Mouse (Mus musculus) cerebellum, adult 2 months (tissue): ENCODE measurements around the gene Ap3s2. TPM values are rescaled to one million over a fixed set of nuclear protein-coding genes. Genes with fewer than 3 reads are reported as not detected.

ENCODE experiments used
- DNase-seq, 2 experiments: peaks; one replicate each; pipeline ENCODE4 v3.0.0; 2021
- H3K27ac ChIP-seq: fragments of 200-500 bp; 2 replicates; pipeline ENCODE4 v1.5.1; 2012; ENCODE audit warnings: low read length, control low read depth, inconsistent platforms; ENCODE audit not compliant: insufficient read depth
- H3K27me3 ChIP-seq: fragments of 200-500 bp; 2 replicates; pipeline ENCODE4 v1.6.1; 2012; ENCODE audit warnings: inconsistent platforms, mild to moderate bottlenecking, low read length, moderate library complexity; ENCODE audit not compliant: control insufficient read depth, insufficient read depth
- H3K4me1 ChIP-seq: fragments of 200-500 bp; 2 replicates; pipeline ENCODE4 v1.6.1; 2011; ENCODE audit warnings: low read length; ENCODE audit not compliant: control insufficient read depth, insufficient read depth
- H3K4me3 ChIP-seq: fragments of 200-500 bp; replicated peaks from 2 replicates; pipeline ENCODE3; 2011; ENCODE audit warnings: mild to moderate bottlenecking, low read depth, low read length, control low read depth; ENCODE audit not compliant: insufficient read depth
- CTCF ChIP-seq: fragments of 200-500 bp; IDR thresholded peaks from 2 replicates; pipeline ENCODE4 v1.5.1; 2011; ENCODE audit warnings: low read depth, mild to moderate bottlenecking, control low read depth, low read length, moderate library complexity, borderline replicate concordance; ENCODE audit not compliant: insufficient read depth
- POLR2A ChIP-seq: fragments of 200-500 bp; IDR thresholded peaks from 2 replicates; pipeline ENCODE4 v1.6.1; 2011; ENCODE audit warnings: low read length, control low read depth, borderline replicate concordance; ENCODE audit not compliant: insufficient read depth
- WGBS: fragments of 180-500 bp; shearing (Covaris S2); methylation state at CpG from one replicate; pipeline ENCODE4 v1.1.7; 2018; 5-methylcytosine and 5-hydroxymethylcytosine counted together
- polyA plus RNA-seq: library from polyadenylated mRNA; depleted of rRNA; stranded (reverse); fragments of >200 nt; gene quantifications from 2 replicates; pipeline ENCODE4 v1.2.3, GENCODE M21; 2012; rRNA removed

The Ap3s2 gene
- polyA plus RNA-seq: 45.7 and 46.6 TPM in 2 replicates

- H3K4me3 ChIP-seq: peak within 1 kb of the TSS; percentile 92
- peak within 1 kb of the TSS; percentile 74 for H3K27ac ChIP-seq
- TF ChIP-seq POLR2A (peak; percentile 90), CTCF (no peak)
- H3K4me1 ChIP-seq: no peaks in the 10 kb centered on the region
- under 1% methylated on average over 34 of the region's 34 CpGs for WGBS
- H3K27me3 ChIP-seq: no peaks in the 10 kb centered on the region
- DNase-seq: peak; percentile 91 to 95
These were observed at the start of gene Ap3s2 for GRCm38 (mm10) chr7:79920344-79920983. TSS of gene Ap3s2 (minus strand) at chr7:79920649.

GRCm38 (mm10) chr7:79968326-79968725, 47.9 kb upstream of the Ap3s2 start:
- 85% methylated on average over 6 of the region's 6 CpGs for WGBS
- DNase-seq: no peak

GRCm38 (mm10) chr7:79961600-79961999, 41.2 kb upstream of the Ap3s2 start:
- no peaks in the 10 kb centered on the region for H3K27me3 ChIP-seq
- H3K4me3 ChIP-seq: no peak overlapping the region
- whole genome bisulfite sequencing: 76% methylated on average over 1 of the region's 1 CpGs
- no peak for DNase-seq
- TF ChIP-seq CTCF (no peak), POLR2A (no peak)
- no peaks in the 10 kb centered on the region for H3K4me1 ChIP-seq
- H3K27ac ChIP-seq: no peak overlapping the region

More at GRCm38 (mm10) chr7:79968326-79968725, 47.9 kb upstream of the Ap3s2 start:
- Histone ChIP-seq H3K27me3 (no peaks in the 10 kb centered on the region), H3K4me3 (no peak overlapping the region), H3K4me1 (no peaks in the 10 kb centered on the region), H3K27ac (no peak overlapping the region)
- TF ChIP-seq POLR2A (no peak), CTCF (no peak)

DNA sequence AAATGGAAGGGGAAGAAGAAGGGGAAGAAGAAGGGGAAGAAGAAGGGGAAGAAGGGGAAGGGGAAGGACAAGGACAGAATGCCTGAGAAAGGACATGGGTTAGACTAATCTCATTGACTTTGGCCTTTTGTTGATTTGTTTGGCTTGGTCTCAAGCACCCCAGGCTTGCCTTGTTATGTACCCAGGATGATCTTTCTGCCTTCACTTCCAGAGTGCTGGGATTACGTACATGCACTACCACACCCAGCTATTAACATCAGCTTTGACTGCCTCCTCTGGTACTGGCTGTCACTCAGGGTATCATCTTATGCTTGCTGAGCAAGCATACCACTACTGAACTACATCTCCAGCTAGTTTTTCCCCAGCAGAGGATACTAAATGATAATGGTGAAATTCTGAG, 35.7 kb upstream of the Ap3s2 start:
- H3K4me3 ChIP-seq: no peak overlapping the region
- DNase-seq: no peak
- no peak for TF ChIP-seq CTCF
- no peak for TF ChIP-seq POLR2A
- H3K27ac ChIP-seq: no peak overlapping the region
- 89% methylated on average over 1 of the region's 1 CpGs for WGBS
- no peaks in the 10 kb centered on the region for H3K4me1 ChIP-seq
- no peaks in the 10 kb centered on the region for H3K27me3 ChIP-seq

- no peak for DNase-seq
- no peak overlapping the region for H3K27ac ChIP-seq
- 97% methylated on average over 1 of the region's 1 CpGs for WGBS
- H3K4me1 ChIP-seq: no peaks in the 10 kb centered on the region
- no peak for TF ChIP-seq CTCF
- no peak for TF ChIP-seq POLR2A
- H3K27me3 ChIP-seq: no peaks in the 10 kb centered on the region
- no peak overlapping the region for H3K4me3 ChIP-seq
These were observed 34.4 kb upstream of the Ap3s2 start for GRCm38 (mm10) chr7:79954890-79955289.

DNA sequence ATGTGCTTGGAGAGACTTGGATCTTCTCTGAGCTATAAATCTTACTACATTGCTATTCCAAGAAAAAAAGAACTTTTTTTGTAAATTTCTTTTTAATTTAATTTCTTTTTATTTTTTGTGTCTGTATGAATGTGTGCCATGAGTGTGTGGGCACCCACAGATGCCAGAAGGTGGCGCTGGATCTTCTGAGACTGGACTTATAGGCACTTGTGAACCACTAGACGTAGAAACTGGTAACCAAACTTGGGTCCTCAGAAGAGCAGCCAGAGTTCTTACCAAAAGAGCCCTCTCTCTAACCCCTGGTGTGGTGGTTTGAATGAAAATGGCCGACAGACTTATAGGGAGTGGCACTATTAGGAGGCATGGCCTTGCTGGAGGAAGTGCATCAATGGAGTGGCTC, 30.6 kb upstream of the Ap3s2 start:
- H3K4me1 ChIP-seq: no peaks in the 10 kb centered on the region
- DNase-seq: no peak

GRCm38 (mm10) chr7:79950236-79950635, 29.8 kb upstream of the Ap3s2 start:
- 83% methylated on average over 6 of the region's 6 CpGs for WGBS
- no peak for TF ChIP-seq CTCF
- no peak for TF ChIP-seq POLR2A
- no peaks in the 10 kb centered on the region for H3K27me3 ChIP-seq
- H3K27ac ChIP-seq: no peak overlapping the region
- H3K4me1 ChIP-seq: no peaks in the 10 kb centered on the region
- no peak for DNase-seq
- no peak overlapping the region for H3K4me3 ChIP-seq

More for the DNA sequence above, 30.6 kb upstream of the Ap3s2 start:
- no peak overlapping the region for H3K27ac ChIP-seq
- H3K27me3 ChIP-seq: no peaks in the 10 kb centered on the region
- no peak for TF ChIP-seq CTCF
- 83% methylated on average over 3 of the region's 3 CpGs for WGBS
- no peak overlapping the region for H3K4me3 ChIP-seq

DNA sequence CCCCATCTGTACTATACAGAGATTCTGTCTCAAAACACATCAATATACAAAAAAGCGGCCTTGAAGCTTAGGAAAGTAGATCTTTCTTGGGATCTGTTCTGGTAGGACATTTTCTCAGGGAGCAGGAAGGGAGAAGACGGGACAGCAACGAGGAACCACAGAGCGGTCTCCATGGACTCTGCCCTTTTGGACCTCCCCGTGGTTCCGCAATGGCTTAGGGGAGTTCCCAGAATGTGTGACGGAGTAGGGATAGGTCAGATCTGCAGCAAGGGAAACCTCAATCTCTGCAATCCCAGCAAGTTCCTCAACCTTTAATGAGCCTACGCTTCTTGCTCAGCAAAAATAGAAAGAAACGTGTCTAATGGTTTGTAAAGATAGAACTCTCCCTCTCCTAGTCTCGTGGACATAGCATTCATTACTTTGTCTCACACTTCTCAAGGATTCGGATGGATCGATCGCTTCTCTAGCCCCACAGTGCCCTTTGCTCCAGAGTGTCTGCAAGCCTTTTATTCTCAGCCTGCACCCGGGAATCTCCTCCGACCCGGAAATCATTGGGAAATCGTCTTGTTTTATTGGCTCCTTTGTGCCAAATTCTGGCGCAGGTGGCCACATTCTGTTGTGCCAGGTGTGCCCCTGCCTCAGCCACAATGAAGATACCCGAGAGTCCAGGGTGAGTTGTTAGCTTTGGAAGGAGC, 15.2 kb upstream of the Ap3s2 start:
- H3K27ac ChIP-seq: peak overlapping the region; percentile 29; the same call in 1 of the 2 replicates
- WGBS: 5% methylated on average over 19 of the region's 19 CpGs

More for the DNA sequence above, 15.2 kb upstream of the Ap3s2 start:
- peak; percentile 47 to 59 for DNase-seq
- H3K4me3 ChIP-seq: peak overlapping the region; percentile 81
- H3K4me1 ChIP-seq: no peaks in the 10 kb centered on the region
- H3K27me3 ChIP-seq: no peaks in the 10 kb centered on the region
- TF ChIP-seq POLR2A (no peak), CTCF (no peak)
